Mouse (Mus musculus) cerebellum, adult 2 months (tissue): Measurements from ENCODE around the gene Mapk10.

ENCODE experiments used
- CTCF ChIP-seq: fragments of 200-500 bp; IDR thresholded peaks from 2 replicates; pipeline ENCODE4 v1.5.1; 2011; ENCODE audit warnings: low read depth, mild to moderate bottlenecking, control low read depth, low read length, moderate library complexity, borderline replicate concordance; ENCODE audit not compliant: insufficient read depth
- POLR2A ChIP-seq: fragments of 200-500 bp; IDR thresholded peaks from 2 replicates; pipeline ENCODE4 v1.6.1; 2011; ENCODE audit warnings: low read length, control low read depth, borderline replicate concordance; ENCODE audit not compliant: insufficient read depth

- TF ChIP-seq CTCF (no peak), POLR2A (no peak; the same call in 1 of the 2 replicates)
Observed at GRCm38 (mm10) chr5:103209486-103209885, 1.6 kb downstream of the Mapk10 start.
